Mouse (Mus musculus): Measurements from ENCODE around the gene Nfib. TPM values are rescaled to one million over a fixed set of nuclear protein-coding genes. Genes with fewer than 3 reads are reported as not detected.

Nfib gene
- polyA plus RNA-seq, 1 experiment from 2014 or later = 263 TPM

DNA sequence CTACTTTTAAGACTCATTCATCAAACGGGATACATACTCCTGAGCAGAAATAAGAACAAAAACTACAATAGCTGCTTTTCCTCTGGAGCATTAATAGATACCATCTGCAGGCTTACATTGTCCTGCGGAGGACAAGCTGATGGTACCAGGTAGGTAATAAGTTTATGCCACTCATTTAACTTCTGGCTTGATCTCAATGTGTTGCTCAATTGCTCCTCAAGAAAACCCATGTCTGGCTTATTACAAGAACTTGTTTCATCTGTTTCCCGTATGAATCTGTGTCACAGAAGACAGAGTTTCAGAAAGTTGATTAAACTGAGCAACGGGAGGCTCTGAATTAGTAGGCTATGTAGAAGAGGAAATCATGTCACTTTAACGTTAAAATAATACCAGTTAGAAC is 457.5 kb downstream of the Nfib start:
- Histone ChIP-seq H3K4me3 (replicated peaks; ENCODE audit: low read length) (no peak overlapping the region), H3K4me2 (ENCODE audit: low read length) (no peak overlapping the region), H3K27me3 (replicated peaks; ENCODE audit: control insufficient read depth, insufficient read depth, low read length) (no peaks in the 10 kb centered on the region), H3K27ac (ENCODE audit: low read length) (no peak overlapping the region), H3K36me3 (ENCODE audit: control insufficient read depth, insufficient read depth) (no peaks in the 10 kb centered on the region), H3K4me1 (replicated peaks; ENCODE audit: control insufficient read depth, insufficient read depth, low read length) (no peaks in the 10 kb centered on the region), H3K9ac (replicated peaks; ENCODE audit: low read depth, low read length) (no peak overlapping the region), H3K9me3 (ENCODE audit: control insufficient read depth, low read length) (no peaks in the 10 kb centered on the region)
- no peak for ATAC-seq
- 89% methylated on average over 5 of the region's 5 CpGs for WGBS

DNA sequence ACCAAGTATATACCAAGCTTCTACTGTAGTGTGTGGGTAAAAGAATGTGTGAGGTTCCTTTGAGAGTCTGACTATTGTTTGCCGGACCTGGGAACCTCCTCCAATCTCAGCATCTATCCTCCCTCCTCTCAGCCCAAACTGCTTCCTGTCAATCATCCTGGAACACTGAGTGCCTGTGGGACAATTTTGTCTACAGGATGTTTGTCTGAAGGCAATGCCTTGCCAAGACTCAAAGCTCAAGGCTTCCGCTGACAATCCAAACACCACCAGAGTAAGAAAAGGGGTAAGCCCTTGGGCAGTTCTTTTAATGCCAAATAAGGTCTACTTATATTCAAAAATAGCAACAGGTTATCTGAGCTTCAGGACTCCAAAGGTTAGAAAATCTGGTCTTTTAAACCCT is 459.3 kb downstream of the Nfib start:
- Histone ChIP-seq H3K9me3 (ENCODE audit: control insufficient read depth, low read length) (no peaks in the 10 kb centered on the region), H3K4me1 (replicated peaks; ENCODE audit: control insufficient read depth, insufficient read depth, low read length) (no peaks in the 10 kb centered on the region), H3K4me2 (ENCODE audit: low read length) (no peak overlapping the region), H3K27me3 (replicated peaks; ENCODE audit: control insufficient read depth, insufficient read depth, low read length) (no peaks in the 10 kb centered on the region), H3K9ac (replicated peaks; ENCODE audit: low read depth, low read length) (no peak overlapping the region), H3K4me3 (replicated peaks; ENCODE audit: low read length) (no peak overlapping the region), H3K27ac (ENCODE audit: low read length) (no peak overlapping the region), H3K36me3 (ENCODE audit: control insufficient read depth, insufficient read depth) (no peaks in the 10 kb centered on the region)
- no peak for ATAC-seq
- whole genome bisulfite sequencing = 63% methylated on average over 2 of the region's 2 CpGs

Other genes with a start within 250 kb of the Nfib start
- gene Zdhhc21, start 154.2 kb upstream of the Nfib start, polyA plus RNA-seq (2015; fragmentation: Nextera tagmentation; extraction: Ambion mirVana) = 19.7 and 20.1 TPM in 2 replicates
- gene Cer1, start 179.4 kb upstream of the Nfib start, polyA plus RNA-seq (2015; fragmentation: Nextera tagmentation; extraction: Ambion mirVana) = not detected in 2 replicates

Data from forebrain, embryonic 16.5 days (tissue).